Mouse (Mus musculus) Patski (cell line): ENCODE measurements around the gene Palm. TPM values are rescaled to one million over a fixed set of nuclear protein-coding genes. Genes with fewer than 3 reads are reported as not detected.
"Not testable (repeated sequence)": the region's sequence is repeated elsewhere in the genome, so short reads cannot be mapped to it uniquely, and the experiment has no call there.

ENCODE experiments used
- ATAC-seq: fragments of 100-300 bp; one replicate; pipeline ENCODE4 v1.8.0; 2021
- CTCF ChIA-PET: fragments of 350-600 bp; sonication (Branson Sonifier 250); formaldehyde crosslinking; loops from one replicate; lab custom pipeline; 2022; ENCODE audit warnings: inconsistent platforms; lab: Charles Lee
- POLR2A ChIA-PET: fragments of 350-600 bp; sonication (Branson Sonifier 250); formaldehyde crosslinking; loops from one replicate; lab custom pipeline; 2022; ENCODE audit warnings: antibody characterized with exemption, inconsistent platforms; lab: Charles Lee
- DNase-seq: peaks from one replicate; pipeline ENCODE4 v3.0.0-alpha.2; 2011; ENCODE audit warnings: low read depth, low spot score
- H3K27me3 ChIP-seq: fragments of 371-371 bp; one replicate; pipeline ENCODE4 v1.5.1; 2021
- CTCF ChIP-seq: fragments of 100-300 bp; IDR thresholded peaks from one replicate; pipeline ENCODE4 v1.5.1; 2021
- in situ Hi-C: fragments of 300-500 bp; cut with MboI; formaldehyde crosslinking; loops from 3 replicates; pipeline ENCODE4 v1.11.1; 2018; ENCODE audit warnings: low pct_unique_long_range_greater_than_20kb, mixed read lengths
- polyA plus RNA-seq: library from polyadenylated mRNA; unstranded; gene quantifications from one replicate; pipeline ENCODE4 v1.2.3, GENCODE M21; 2021

The Palm gene
- polyA plus RNA-seq = 141 TPM

- in situ Hi-C loops = no loop called here
- DNase-seq = no peak
Observed at GRCm38 (mm10) chr10:79793051-79793737, at the start of gene Palm. Gene Palm (plus strand): TSS chr10:79793572.

GRCm38 (mm10) chr10:79743650-79744365, 49.6 kb upstream of the Palm start:
- in situ Hi-C loops = no loop called here
- CTCF ChIA-PET = interaction anchor here (1.5 to 1.7 kb wide), 2 partner anchors 10 to 18 kb away, joined by 3 to 4 read pairs; no protein-coding TSS in a partner anchor
- no peak for TF ChIP-seq CTCF
- POLR2A ChIA-PET = no interaction called here
- ATAC-seq (no peak), DNase-seq (no peak)
- no peaks in the 10 kb centered on the region for H3K27me3 ChIP-seq

More at GRCm38 (mm10) chr10:79793051-79793737, at the start of gene Palm:
- ChIA-PET CTCF (interaction anchor here (0.7 to 3.2 kb wide), 6 partner anchors 9 to 95 kb away, joined by 3 to 24 read pairs (median 4); no protein-coding TSS in a partner anchor), POLR2A (interaction anchor here (2.7 kb wide), 1 partner anchor 19 kb away, joined by 12 read pairs; no protein-coding TSS in a partner anchor)
- peak; percentile 53 for ATAC-seq
- no peaks in the 10 kb centered on the region for H3K27me3 ChIP-seq
- no peak for TF ChIP-seq CTCF

- DNase-seq = no peak
- H3K27me3 ChIP-seq = no peaks in the 10 kb centered on the region
- CTCF ChIA-PET = interaction anchor here (1.5 kb wide), 1 partner anchor 20 kb away, joined by 3 read pairs; no protein-coding TSS in a partner anchor
- no peak for TF ChIP-seq CTCF
- POLR2A ChIA-PET = interaction anchor here (0.9 kb wide), 1 partner anchor 22 kb away, joined by 3 read pairs; no protein-coding TSS in a partner anchor
- in situ Hi-C loops = no loop called here
- ATAC-seq = no peak
Observed at GRCm38 (mm10) chr10:79745411-79745810, 48.0 kb upstream of the Palm start.

GRCm38 (mm10) chr10:79745898-79746773, 47.2 kb upstream of the Palm start, which contains the start of gene Polrmt:
Gene Polrmt (minus strand): TSS chr10:79746581.
- in situ Hi-C loops = no loop called here
- ChIA-PET CTCF (no interaction called here), POLR2A (interaction anchor here (0.9 to 3.6 kb wide), 2 partner anchors 13 to 21 kb away, joined by 3 to 10 read pairs; no protein-coding TSS in a partner anchor)
- DNase-seq = peak; percentile 77
- H3K27me3 ChIP-seq = no peaks in the 10 kb centered on the region
- ATAC-seq = peak; percentile 93
- no peak for TF ChIP-seq CTCF

GRCm38 (mm10) chr10:79746774-79747151, 46.6 kb upstream of the Palm start:
- DNase-seq (no peak), ATAC-seq (no peak)
- H3K27me3 ChIP-seq = no peaks in the 10 kb centered on the region
- POLR2A ChIA-PET = interaction anchor here (3.6 kb wide), 1 partner anchor 12 kb away, joined by 10 read pairs; no protein-coding TSS in a partner anchor
- in situ Hi-C loops = no loop called here
- TF ChIP-seq CTCF = no peak
- CTCF ChIA-PET = interaction anchor here (2.8 kb wide), 1 partner anchor 15 kb away, joined by 7 read pairs; no protein-coding TSS in a partner anchor

GRCm38 (mm10) chr10:79748496-79748895, 44.9 kb upstream of the Palm start:
- H3K27me3 ChIP-seq = no peaks in the 10 kb centered on the region
- in situ Hi-C loops = no loop called here
- POLR2A ChIA-PET = interaction anchor here (0.8 to 3.6 kb wide), 2 partner anchors 11 to 17 kb away, joined by 3 to 10 read pairs; no protein-coding TSS in a partner anchor

GRCm38 (mm10) chr10:79754856-79755516, 38.4 kb upstream of the Palm start, which contains the start of gene Fgf22:
Gene Fgf22 (plus strand): TSS chr10:79755076.
- H3K27me3 ChIP-seq = no peaks in the 10 kb centered on the region
- TF ChIP-seq CTCF = no peak
- ATAC-seq (no peak), DNase-seq (no peak)
- ChIA-PET POLR2A (no interaction called here), CTCF (no interaction called here)
- in situ Hi-C loops = no loop called here

More at GRCm38 (mm10) chr10:79748496-79748895, 44.9 kb upstream of the Palm start:
- CTCF ChIA-PET = interaction anchor here (1.2 to 2.8 kb wide), 2 partner anchors 13 to 50 kb away, joined by 3 to 7 read pairs; no protein-coding TSS in a partner anchor
- DNase-seq (no peak), ATAC-seq (no peak)
- no peak for TF ChIP-seq CTCF

- ChIA-PET POLR2A (interaction anchor here (1.0 kb wide), 1 partner anchor 11 kb away, joined by 3 read pairs; the partner anchor contains the start of gene Rnf126), CTCF (no interaction called here)
- no peak for ATAC-seq
- H3K27me3 ChIP-seq = no peaks in the 10 kb centered on the region
- TF ChIP-seq CTCF = no peak
- DNase-seq = no peak
- in situ Hi-C loops = no loop called here
Observed at GRCm38 (mm10) chr10:79755854-79756253, 37.5 kb upstream of the Palm start.

- CTCF ChIA-PET = no interaction called here
- H3K27me3 ChIP-seq = no peaks in the 10 kb centered on the region
- POLR2A ChIA-PET = interaction anchor here (1.0 kb wide), 1 partner anchor 10 kb away, joined by 3 read pairs; the partner anchor contains the start of gene Rnf126
- no peak for DNase-seq
- no peak for ATAC-seq
- in situ Hi-C loops = no loop called here
- TF ChIP-seq CTCF = no peak
Observed at GRCm38 (mm10) chr10:79756660-79757059, 36.7 kb upstream of the Palm start.

GRCm38 (mm10) chr10:79759675-79760074, 33.7 kb upstream of the Palm start:
- in situ Hi-C loops, ATAC-seq, CTCF ChIA-PET, H3K27me3 ChIP-seq, DNase-seq: not testable (repeated sequence)
- POLR2A ChIA-PET = interaction anchor here (2.2 kb wide), 1 partner anchor 11 kb away, joined by 10 read pairs; no protein-coding TSS in a partner anchor
